Mouse (Mus musculus): Measurements from ENCODE around the gene Prkar1b.

Prkar1b gene

DNA sequence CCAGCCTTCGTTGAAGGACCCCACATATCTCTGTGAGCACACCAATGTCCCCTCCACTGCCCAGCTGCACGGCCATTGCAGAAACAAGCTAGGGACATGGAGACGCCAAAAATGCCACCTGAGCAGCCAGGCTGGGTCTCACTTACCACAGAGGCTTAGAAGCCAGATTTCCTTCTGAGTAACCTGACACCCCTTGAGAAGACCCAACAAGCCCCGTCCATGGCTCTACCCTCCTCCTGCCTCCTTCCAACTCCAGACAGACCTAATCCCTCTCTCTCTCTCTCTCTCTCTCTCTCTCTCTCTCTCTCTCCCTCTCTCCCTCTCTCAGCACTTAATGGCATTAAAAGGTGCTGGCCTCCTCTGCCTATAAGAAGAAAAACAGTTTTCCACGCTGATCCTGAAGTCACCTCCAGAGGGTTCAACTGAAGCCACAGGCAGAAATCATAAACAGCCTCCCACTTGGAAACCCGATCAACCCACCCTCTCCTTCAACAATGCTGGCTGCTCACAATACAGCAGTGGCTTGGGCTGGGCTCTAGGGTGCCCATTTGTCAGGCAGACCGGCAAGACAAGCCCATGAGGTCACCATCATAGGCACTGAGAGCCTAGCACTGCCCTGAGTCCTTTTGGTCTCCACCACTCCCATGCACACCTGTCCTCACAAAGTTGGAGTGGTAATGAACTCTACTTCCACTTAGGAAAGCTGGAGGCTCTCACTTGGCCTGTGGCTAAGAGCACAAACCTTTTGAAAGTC is 82.8 kb downstream of the Prkar1b start:
- DNase-seq (ENCODE audit: low read depth, low spot score) = no peak

DNA sequence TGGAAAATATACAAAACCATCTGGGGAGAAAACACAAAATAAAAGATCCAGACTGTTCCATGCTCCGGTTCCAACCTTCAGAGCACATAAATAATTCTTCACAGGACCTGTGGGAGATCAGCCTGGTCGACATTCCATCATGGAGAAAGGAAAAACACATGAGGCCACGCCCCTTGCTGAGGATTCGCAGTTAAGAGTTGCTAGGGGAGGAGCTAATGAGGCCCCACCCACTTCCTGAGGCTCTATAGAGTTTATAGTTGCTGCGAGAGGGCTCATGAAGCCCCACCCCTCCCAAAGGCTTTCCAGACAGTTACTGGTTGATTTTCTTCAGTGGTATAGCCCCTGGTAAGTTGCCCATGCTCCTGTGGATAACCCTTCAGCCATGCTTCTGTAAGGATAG is 85.2 kb downstream of the Prkar1b start:
- DNase-seq (ENCODE audit: low read depth, low spot score) = no peak

DNA sequence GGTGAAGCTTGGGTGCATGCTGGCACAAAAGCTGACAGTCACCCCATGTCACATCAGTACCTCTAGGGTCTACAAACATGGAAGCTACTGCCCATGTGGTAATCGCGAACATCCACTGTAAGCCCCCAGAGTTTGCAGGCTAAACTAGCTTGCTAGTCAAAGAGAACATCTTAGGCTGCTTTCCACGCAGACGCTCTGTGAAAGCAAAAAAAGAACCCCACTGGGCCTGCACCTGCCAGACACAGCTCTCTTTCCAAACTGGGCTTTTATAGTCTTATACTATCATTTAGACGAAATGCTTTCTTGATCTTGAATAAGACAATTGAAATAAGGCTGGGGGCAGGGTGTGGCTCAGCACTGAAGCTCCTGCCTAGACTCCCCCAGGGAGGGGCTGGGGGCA is 88.1 kb downstream of the Prkar1b start:
- no peak for DNase-seq (ENCODE audit: low read depth, low spot score)

DNA sequence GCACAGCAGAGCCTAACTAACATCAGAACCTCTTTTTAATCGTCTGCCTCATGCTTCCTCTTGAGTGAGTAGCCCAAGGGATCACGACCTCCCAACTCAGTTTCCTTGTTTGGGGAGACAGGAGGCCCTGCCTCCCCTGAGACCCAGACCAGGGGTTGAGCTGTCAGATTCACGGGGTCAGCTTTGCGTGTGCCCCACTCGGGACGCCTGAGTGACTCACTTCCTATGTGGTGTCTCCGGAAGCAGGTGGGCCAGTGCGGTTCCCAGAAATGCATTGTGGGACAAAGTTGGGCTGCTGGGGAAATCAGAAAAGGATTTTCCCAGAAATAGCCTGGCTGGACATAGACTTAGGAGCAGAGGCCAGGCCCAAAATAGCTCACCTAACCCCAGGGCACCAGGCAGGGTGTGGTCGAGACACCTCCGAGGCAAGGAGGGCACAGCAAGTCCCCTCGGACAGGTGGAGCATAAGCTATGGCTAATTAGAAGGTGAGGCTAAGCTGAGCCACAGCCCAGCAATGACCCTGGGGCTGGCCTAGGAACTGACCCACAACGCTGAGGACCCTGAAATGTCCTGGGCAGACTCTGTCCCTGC is 89.2 kb downstream of the Prkar1b start:
- DNase-seq (ENCODE audit: low read depth, low spot score) = no peak

GRCm38 (mm10) chr5:139053176-139053575 is 96.6 kb downstream of the Prkar1b start:
- DNase-seq (ENCODE audit: low read depth, low spot score) = no peak

- DNase-seq (ENCODE audit: low read depth, low spot score) = no peak
These were observed 98.5 kb downstream of the Prkar1b start for GRCm38 (mm10) chr5:139051276-139051675.

DNA sequence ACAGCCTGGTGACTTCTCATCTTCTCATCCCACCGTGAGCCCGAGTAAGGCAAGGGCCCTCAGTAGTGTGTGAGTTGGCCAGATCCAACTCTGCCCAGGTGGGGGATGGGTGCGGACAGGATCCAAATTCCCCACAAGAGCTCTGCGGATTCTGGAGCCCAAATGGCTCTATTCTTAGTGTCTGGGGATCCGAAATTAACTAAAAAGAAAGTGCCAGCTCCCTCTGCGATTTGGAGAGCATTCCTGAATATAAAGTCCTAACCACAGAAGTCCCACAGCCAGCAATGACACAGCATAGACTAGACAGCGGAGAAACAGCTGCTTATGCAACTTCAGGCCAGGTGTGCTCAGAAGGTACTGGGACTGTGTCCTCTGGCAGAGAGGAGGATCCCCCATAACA is 100.4 kb downstream of the Prkar1b start:
- no peak for DNase-seq (ENCODE audit: low read depth, low spot score)

DNA sequence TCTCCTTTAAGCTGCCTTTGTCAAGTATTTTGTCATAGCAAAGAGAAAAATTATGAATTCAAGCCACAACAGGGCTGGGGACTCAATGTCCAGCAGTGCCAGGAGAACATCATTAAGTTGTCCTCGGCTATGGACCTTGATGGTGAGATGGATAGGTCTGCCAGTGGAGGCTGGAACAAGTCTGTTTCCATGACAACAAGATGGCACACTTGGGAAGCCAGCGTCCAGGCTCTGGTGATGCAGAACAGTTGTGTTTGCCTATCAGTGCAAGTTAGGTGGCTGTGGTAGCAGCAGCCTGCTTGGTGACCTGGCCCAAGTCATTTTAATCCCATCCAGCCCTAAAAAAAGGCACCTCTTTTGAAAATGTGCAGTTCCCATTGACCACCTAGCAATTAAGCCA is 102.6 kb downstream of the Prkar1b start:
- DNase-seq (ENCODE audit: low read depth, low spot score) = no peak

DNA sequence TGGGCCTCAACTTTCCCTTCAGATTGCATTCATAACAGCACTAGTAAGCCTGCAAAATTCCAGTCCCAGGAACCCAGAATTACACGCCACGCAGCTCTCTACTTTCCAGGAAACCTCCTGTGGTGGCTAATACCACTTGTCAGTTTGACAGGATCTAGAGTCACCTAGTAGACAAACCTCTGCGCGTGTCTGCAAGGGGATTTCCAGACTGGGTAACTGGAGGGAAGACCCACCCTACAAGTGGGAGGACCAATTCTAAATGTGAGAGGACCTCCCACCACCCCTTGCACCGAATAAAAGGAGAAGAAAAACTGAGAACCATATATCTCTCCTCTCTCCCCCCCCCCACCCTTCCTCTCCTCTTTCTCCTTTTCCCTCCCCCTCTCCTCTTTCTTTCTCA is 103.2 kb downstream of the Prkar1b start:
- DNase-seq (ENCODE audit: low read depth, low spot score) = peak; percentile 14

- DNase-seq (ENCODE audit: low read depth, low spot score) = no peak
These were observed 106.3 kb downstream of the Prkar1b start for GRCm38 (mm10) chr5:139043546-139043945.

DNA sequence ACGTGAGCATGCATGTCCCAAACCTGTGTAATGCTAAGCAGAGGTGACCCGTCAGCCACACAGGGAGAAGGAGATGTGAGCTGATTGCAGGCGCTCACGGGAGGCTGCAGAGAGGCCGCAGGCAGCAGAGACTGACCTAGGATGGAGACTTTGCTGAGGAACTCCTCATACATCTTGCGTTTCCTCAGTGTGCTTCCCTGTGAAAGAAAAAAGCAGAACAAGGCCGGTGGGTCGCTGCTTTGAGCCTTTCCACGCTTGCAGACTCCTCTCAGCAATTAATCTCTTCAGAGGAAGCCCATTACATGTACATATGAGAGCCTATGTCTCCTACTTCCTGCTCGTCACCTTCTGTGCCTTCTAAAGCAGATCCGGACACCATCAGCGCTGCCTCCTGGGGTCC is 107.5 kb downstream of the Prkar1b start:
- no peak for DNase-seq (ENCODE audit: low read depth, low spot score)

DNA sequence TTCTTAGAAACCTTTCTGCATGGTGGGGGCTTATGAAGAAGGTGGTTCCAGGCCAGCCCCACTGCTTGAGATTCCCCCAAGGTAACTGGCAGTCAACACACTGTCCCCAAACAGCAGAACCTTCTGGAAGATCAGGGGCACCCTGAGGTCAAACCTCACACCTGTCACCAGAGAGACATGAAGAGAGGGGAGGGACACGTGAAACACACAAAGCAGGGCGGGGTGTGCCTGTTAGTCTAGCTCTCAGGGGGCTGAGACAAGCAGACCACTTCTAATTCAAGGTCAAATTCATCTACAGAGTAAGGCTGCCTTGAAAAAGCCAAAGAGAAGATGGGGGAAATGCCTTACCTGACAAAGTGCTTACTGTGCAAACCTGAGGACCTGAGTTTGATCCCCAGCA is 114.6 kb downstream of the Prkar1b start:
- DNase-seq (ENCODE audit: low read depth, low spot score) = no peak

DNA sequence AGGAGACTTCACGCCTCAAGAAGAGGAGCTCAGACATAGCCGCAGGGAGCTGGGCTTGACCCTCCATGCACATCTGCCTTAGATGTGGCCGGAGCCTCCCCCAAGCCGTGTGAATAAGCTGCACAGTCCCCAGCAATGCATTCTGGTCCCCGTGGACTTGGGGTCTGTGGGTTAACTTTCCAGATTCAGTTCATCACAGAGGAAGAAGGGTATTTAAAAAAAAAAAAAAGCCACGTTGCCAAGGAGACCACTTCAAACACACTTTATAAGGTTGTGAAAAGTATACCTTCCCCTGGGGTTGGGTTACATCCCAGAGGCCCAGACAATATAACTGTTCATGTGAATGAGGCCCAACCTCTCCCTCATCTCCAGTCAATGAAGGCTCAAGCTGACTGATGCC is 115.1 kb downstream of the Prkar1b start:
- no peak for DNase-seq (ENCODE audit: low read depth, low spot score)

DNA sequence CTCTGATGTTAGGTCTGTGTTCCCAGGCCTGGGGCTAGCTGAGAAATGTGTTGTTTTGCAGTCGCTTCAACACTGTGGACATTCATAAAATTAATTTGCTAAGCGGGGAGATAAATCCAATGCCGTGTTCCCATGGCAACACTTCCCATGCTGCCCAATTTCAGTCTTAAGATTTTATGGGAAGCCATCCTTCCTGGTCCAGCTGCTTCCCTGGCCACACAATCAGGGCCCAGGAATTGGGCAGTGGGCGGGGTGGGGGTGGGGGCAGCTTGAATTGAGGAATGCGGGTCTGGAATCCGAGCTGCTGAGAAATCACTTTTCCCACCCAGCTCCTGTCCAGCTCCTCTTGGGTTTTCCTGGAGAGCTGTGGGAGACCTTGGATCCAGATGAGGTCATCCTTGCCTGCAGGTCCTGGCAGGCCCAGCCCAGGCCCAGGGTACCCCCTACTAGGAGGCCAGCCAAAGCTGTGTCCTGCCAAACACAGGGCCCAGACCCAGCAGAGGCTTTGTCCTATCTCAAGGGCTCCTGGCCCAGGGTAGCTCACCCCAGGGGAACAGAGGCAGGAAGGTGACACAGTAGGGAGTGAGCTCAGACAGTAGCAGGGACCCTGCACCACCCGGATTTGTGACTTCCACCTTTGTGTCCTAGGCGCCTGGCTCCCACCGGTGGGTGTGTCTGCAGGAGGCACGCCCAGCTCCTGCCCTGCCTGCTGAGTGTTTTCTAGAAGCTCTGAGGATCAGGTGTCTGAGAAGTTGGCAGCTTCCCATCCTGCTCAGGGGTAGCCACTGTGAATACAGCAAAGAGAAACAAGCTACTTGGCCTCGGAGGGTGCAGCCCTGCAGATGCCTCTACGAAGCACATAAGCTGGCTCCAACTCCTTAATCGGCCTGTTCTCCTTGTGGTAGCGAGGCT is 116.1 kb downstream of the Prkar1b start:
- no peak for DNase-seq (ENCODE audit: low read depth, low spot score)

DNA sequence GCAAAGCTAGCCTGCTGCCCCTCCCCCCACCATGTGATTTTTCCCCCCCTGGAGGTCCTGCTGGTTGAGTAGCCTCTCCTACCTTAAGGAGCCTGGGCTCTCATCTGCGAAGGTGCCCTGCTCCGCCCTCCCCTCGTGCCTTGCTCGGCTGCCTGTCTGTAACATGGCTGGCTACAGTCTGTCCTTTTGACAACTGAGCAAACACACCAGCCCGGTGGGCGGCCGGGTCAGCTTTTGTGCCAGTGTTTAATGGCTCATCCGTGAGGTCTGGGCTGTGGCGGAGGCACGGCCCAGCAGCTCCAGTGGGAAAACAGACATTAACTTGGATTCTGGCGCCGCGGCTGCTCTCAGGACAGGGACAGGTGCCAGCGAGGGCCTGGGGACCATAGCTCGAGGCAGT is 122.2 kb downstream of the Prkar1b start:
- DNase-seq (ENCODE audit: low read depth, low spot score) = no peak

DNA sequence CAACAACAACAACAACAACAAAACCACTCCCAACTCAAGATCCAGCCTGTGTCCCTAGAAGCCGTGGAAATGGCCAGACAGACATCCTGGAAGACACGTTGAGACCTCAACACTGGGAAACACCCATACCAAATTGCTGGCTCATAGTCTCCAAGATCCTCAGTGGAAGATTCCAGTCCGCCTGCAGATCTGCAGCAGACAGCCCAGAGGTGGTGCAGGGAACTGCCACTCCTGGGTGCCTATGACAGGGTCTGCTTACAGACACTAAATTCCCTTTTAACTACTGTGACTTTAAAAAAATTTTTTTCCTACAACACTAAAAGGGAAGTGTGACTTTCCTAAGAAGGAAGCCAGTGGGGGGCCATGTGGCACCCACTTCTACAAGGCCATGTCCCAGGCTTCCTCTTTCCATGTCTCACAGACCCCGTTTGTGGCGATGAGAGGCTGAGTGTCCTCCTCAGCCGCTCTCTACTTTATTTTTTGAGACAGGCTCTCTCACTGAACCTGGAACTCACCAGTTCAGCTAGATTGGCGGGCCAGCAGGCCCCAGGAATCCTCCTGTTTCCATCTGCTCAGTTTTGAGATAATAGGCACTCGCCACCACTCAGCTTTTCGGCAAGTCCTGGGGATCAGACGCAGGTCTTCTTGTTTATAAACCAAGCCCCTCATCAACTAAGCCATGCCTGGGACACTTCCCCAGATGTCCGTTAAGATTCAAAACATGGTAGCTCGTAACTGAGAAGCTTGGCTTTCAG is 125.3 kb downstream of the Prkar1b start:
- no peak for DNase-seq (ENCODE audit: low read depth, low spot score)

DNA sequence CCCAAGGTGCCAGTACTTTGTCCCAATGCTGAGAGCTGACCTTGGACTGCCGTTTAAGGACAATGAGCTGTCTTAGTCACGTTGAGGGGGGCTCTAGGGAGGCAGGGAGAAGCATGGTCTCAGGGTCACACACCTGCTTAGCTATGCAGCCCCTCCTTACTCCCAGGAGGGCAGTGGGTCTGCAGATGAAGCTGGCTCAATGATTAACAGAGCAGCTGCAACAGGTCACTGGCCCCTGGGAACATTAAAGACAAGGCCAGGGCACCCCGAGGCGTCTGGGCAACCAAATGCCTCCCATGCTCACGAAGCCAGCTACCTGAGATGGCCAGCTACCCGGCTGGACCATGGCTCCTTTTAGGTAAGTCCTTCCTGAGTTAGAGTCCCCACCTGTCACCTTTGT is 129.2 kb downstream of the Prkar1b start:
- no peak for DNase-seq (ENCODE audit: low read depth, low spot score)

GRCm38 (mm10) chr5:139017371-139018124 is 132.3 kb downstream of the Prkar1b start:
- no peak for DNase-seq (ENCODE audit: low read depth, low spot score)

GRCm38 (mm10) chr5:139015097-139015496 is 134.7 kb downstream of the Prkar1b start:
- DNase-seq (ENCODE audit: low read depth, low spot score) = no peak

DNA sequence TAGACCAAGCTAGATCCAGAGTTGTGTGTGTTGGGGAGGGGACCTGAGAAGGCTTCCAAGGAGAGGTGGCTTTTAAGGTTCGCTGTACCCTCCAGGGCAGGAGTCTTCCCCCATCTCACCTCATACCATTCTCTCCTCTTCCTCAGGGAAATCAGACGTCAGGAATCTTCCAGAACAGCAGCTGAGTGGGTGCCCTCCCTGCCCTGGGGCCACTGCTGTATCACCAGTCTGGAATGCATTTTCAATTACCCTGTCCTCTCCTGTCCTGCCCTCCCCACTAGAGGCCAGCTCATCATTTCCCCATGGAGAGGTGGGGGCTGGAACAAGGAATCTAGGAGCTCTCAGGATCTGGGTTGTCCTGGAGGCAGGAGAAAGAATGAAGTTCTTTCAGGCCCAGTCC is 139.2 kb downstream of the Prkar1b start:
- DNase-seq (ENCODE audit: low read depth, low spot score) = no peak

DNA sequence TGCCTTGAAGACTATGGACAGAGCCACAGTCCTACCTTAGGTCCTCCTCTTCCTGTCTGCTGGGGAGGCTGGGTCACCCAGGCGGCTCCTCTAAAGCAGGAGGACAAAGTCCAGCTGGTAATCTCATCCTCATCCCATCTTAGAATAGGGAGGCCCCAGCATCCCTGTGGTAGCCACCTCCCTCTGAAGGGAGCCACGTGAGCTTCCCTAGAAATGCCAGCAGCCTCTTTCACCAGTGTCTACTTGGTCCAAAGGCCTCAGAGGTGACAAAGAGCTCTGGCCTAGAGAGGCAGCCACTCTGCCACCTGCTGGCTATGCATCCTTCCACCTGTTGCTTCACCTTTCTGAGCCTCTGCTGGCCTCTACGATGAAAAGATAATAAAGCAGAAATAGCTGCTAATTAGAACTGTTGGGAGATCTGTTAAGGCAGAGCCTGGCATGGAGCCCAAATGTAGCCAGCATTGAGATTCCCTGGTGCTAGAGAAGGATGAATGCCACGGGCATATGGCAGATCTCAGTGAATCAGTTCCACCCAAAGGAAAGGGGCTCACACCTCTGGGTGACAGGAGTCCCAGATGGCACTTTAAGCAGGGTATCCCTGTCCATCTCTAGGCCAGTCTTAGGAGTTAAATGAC is 142.5 kb downstream of the Prkar1b start:
- no peak for DNase-seq (ENCODE audit: low read depth, low spot score)
